Mouse (Mus musculus) bone marrow, adult 2 months (tissue): ENCODE data around the gene Abca5.
A peak's percentile ranks its signal among the peaks of the same experiment; 100 is the strongest.

Experiments used
- CTCF ChIP-seq: fragments of 200-500 bp; IDR thresholded peaks from 2 replicates; pipeline ENCODE4 v1.5.1; 2011; ENCODE audit warnings: low read length, control low read depth; ENCODE audit not compliant: control insufficient read depth, insufficient read depth
- POLR2A ChIP-seq: fragments of 200-500 bp; IDR thresholded peaks from 2 replicates; pipeline ENCODE4 v1.6.1; 2011; ENCODE audit warnings: low read depth, mild to moderate bottlenecking, control low read depth, low read length, borderline replicate concordance; ENCODE audit not compliant: control insufficient read depth

- peak; percentile 49; the same call in 1 of the 2 replicates for TF ChIP-seq CTCF
- TF ChIP-seq POLR2A: no peak
Measured at GRCm38 (mm10) chr11:110365016-110365415, 27.5 kb upstream of the Abca5 start.
